Mouse (Mus musculus) testis, adult 2 months (tissue): ENCODE results near the gene Grin1. TPM values are rescaled to one million over a fixed set of nuclear protein-coding genes. Genes with fewer than 3 reads are reported as not detected.

ENCODE experiments used
- H3K27ac ChIP-seq: fragments of 200-500 bp; 2 replicates; pipeline ENCODE4 v1.5.1; 2012; ENCODE audit warnings: low read depth, low read length; ENCODE audit not compliant: control insufficient read depth, insufficient read depth
- H3K27me3 ChIP-seq: fragments of 200-500 bp; 2 replicates; pipeline ENCODE4 v1.6.1; 2012; ENCODE audit warnings: mild to moderate bottlenecking, low read length, moderate library complexity; ENCODE audit not compliant: control insufficient read depth, insufficient read depth
- H3K36me3 ChIP-seq: fragments of 200-500 bp; 2 replicates; pipeline ENCODE4 v1.6.1; 2012; ENCODE audit warnings: mild to moderate bottlenecking, low read length; ENCODE audit not compliant: control insufficient read depth, insufficient read depth
- H3K4me1 ChIP-seq: fragments of 200-500 bp; 2 replicates; pipeline ENCODE4 v1.6.1; 2012; ENCODE audit warnings: low read length; ENCODE audit not compliant: control insufficient read depth, insufficient read depth
- H3K4me3 ChIP-seq: fragments of 200-500 bp; 2 replicates; pipeline ENCODE4 v1.5.1; 2012; ENCODE audit warnings: low read depth, mild to moderate bottlenecking, low read length, moderate library complexity, mixed read lengths; ENCODE audit not compliant: control insufficient read depth
- CTCF ChIP-seq: fragments of 200-500 bp; IDR thresholded peaks from 2 replicates; pipeline ENCODE4 v1.5.1; 2012; ENCODE audit warnings: low read depth, mild to moderate bottlenecking, inconsistent platforms, low read length, moderate library complexity; ENCODE audit not compliant: control insufficient read depth, insufficient read depth, insufficient replicate concordance
- POLR2A ChIP-seq: fragments of 200-500 bp; IDR thresholded peaks from 2 replicates; pipeline ENCODE4 v1.6.1; 2012; ENCODE audit warnings: low read depth, mild to moderate bottlenecking, inconsistent platforms, low read length, moderate library complexity; ENCODE audit not compliant: control insufficient read depth
- polyA plus RNA-seq: library from polyadenylated mRNA; depleted of rRNA; stranded (reverse); fragments of >200 nt; gene quantifications from 2 replicates; pipeline ENCODE4 v1.2.3, GENCODE M21; 2012

Grin1 gene
- polyA plus RNA-seq, 1 experiment = 0.75 TPM

GRCm38 (mm10) chr2:25271827-25272511 lies 47.0 kb downstream of the Grin1 start, which contains the start of the genes Ssna1 and Anapc2:
Gene Ssna1 (minus strand): TSS chr2:25272438.
Gene Anapc2 (plus strand): TSS chr2:25272478.
- Histone ChIP-seq H3K27ac (peak within 1 kb of the TSS; percentile 80), H3K27me3 (no peaks in the 10 kb centered on the region), H3K4me1 (peaks cover 8% of the 10 kb centered on the region), H3K36me3 (no peaks in the 10 kb centered on the region), H3K4me3 (peak within 1 kb of the TSS; percentile 91)
- TF ChIP-seq CTCF (no peak; the same call in 1 of the 2 replicates), POLR2A (peak; percentile 99)

GRCm38 (mm10) chr2:25267746-25268309 lies 51.2 kb downstream of the Grin1 start:
- Histone ChIP-seq H3K4me1 (peaks cover 24% of the 10 kb centered on the region), H3K36me3 (no peaks in the 10 kb centered on the region; the same call in 1 of the 2 replicates), H3K4me3 (no peak overlapping the region), H3K27ac (no peak overlapping the region), H3K27me3 (no peaks in the 10 kb centered on the region)
- TF ChIP-seq POLR2A (no peak), CTCF (no peak)

GRCm38 (mm10) chr2:25267241-25267640 lies 51.7 kb downstream of the Grin1 start:
- TF ChIP-seq POLR2A = no peak
- no peak for TF ChIP-seq CTCF
- H3K27ac ChIP-seq = no peak overlapping the region
- peaks cover 22% of the 10 kb centered on the region for H3K4me1 ChIP-seq
- H3K27me3 ChIP-seq = no peaks in the 10 kb centered on the region
- H3K4me3 ChIP-seq = no peak overlapping the region
- H3K36me3 ChIP-seq = no peaks in the 10 kb centered on the region; the same call in 1 of the 2 replicates

- H3K4me3 ChIP-seq = no peak overlapping the region
- TF ChIP-seq CTCF (no peak), POLR2A (no peak)
- H3K4me1 ChIP-seq = peaks cover 25% of the 10 kb centered on the region
- H3K27ac ChIP-seq = no peak overlapping the region
- no peaks in the 10 kb centered on the region for H3K27me3 ChIP-seq
- no peaks in the 10 kb centered on the region; the same call in 1 of the 2 replicates for H3K36me3 ChIP-seq
These were observed 52.3 kb downstream of the Grin1 start for GRCm38 (mm10) chr2:25266720-25267119.

- H3K4me1 ChIP-seq = peaks cover 24% of the 10 kb centered on the region
- peak overlapping the region; percentile 47 for H3K4me3 ChIP-seq
These were observed 52.9 kb downstream of the Grin1 start for GRCm38 (mm10) chr2:25265897-25266656.

GRCm38 (mm10) chr2:25264851-25265250 lies 54.1 kb downstream of the Grin1 start:
- no peaks in the 10 kb centered on the region for H3K27me3 ChIP-seq
- peak overlapping the region; percentile 91 for H3K4me3 ChIP-seq
- peaks cover 24% of the 10 kb centered on the region for H3K4me1 ChIP-seq
- H3K27ac ChIP-seq = no peak overlapping the region
- no peak for TF ChIP-seq CTCF
- no peak for TF ChIP-seq POLR2A
- H3K36me3 ChIP-seq = no peaks in the 10 kb centered on the region; the same call in 1 of the 2 replicates

More at GRCm38 (mm10) chr2:25265897-25266656, 52.9 kb downstream of the Grin1 start:
- TF ChIP-seq CTCF = no peak
- TF ChIP-seq POLR2A = no peak
- Histone ChIP-seq H3K36me3 (no peaks in the 10 kb centered on the region; the same call in 1 of the 2 replicates), H3K27ac (no peak overlapping the region), H3K27me3 (no peaks in the 10 kb centered on the region)

GRCm38 (mm10) chr2:25264286-25264660 lies 54.7 kb downstream of the Grin1 start:
- peak overlapping the region; percentile 41; the same call in 1 of the 2 replicates for H3K27ac ChIP-seq
- no peak for TF ChIP-seq CTCF
- no peak for TF ChIP-seq POLR2A
- H3K4me1 ChIP-seq = peaks cover 24% of the 10 kb centered on the region
- no peaks in the 10 kb centered on the region; the same call in 1 of the 2 replicates for H3K36me3 ChIP-seq
- no peaks in the 10 kb centered on the region for H3K27me3 ChIP-seq
- H3K4me3 ChIP-seq = peak overlapping the region; percentile 91
